Mouse (Mus musculus): ENCODE data around the gene Gdf5. TPM values are rescaled to one million over a fixed set of nuclear protein-coding genes. Genes with fewer than 3 reads are reported as not detected.

Gene Gdf5
- polyA plus RNA-seq, 1 experiment from 2014 or later = 3.3 TPM

DNA sequence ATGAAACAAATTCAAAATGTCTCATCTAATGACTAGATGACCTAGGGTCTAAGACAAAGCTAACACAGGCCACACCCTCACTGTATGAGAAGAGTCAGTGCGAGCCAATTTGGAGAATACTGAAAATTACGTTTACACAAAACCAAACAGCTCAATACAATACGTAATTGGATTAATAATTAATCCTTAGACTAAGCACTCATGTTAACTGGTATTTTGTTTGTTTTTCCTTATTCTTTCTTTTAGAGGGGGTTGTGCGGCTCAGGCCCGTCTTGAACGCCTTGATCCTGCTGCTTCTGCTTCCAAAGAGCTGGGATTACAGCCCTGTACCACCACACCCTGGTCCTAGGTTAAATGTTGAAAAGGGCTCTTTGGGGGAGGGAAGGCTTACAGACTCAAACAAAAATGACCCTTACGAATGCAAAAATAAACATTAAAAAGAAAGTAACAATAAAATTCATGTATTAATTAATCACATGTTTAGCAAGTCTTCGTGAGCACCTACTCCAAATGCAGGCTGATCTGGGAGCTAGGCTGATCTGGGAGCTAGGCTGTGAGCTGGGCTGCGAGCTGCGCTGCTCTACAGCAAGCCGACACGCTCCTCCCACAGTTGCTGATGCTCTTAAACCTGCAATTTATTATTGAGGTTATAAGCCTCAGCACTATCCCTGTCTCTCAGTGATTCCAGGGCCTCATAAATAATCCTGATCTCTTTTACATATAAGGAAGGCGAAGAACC lies 50.7 kb downstream of the Gdf5 start:
- Histone ChIP-seq H3K9me3 (ENCODE audit: control insufficient read depth, low read length) (no peaks in the 10 kb centered on the region), H3K4me1 (ENCODE audit: control insufficient read depth, insufficient read depth, low read length) (no peaks in the 10 kb centered on the region), H3K4me2 (ENCODE audit: low read depth, low read length) (no peak overlapping the region), H3K36me3 (ENCODE audit: control insufficient read depth, insufficient read depth, low read length) (peaks cover 45% of the 10 kb centered on the region), H3K4me3 (ENCODE audit: low read depth, low read length) (no peak overlapping the region), H3K9ac (ENCODE audit: low read depth, low read length) (no peak overlapping the region), H3K27ac (replicated peaks; ENCODE audit: low read depth, low read length) (no peak overlapping the region), H3K27me3 (replicated peaks; ENCODE audit: control insufficient read depth, insufficient read depth, low read length) (no peaks in the 10 kb centered on the region)
- WGBS = 93% methylated on average over 13 of the region's 13 CpGs
- no peak for ATAC-seq (ENCODE audit: low read depth)
- no peak for DNase-seq (ENCODE audit: low spot score)

Other genes with a start within 250 kb of the Gdf5 start
- gene Edem2, start 215.9 kb downstream of the Gdf5 start, polyA plus RNA-seq (2014; fragmentation: Nextera tagmentation; extraction: Ambion mirVana) = 34.0 and 35.2 TPM in 2 replicates
- gene Gm17581, start 209.5 kb downstream of the Gdf5 start, polyA plus RNA-seq (2014; fragmentation: Nextera tagmentation; extraction: Ambion mirVana) = not detected in 2 replicates
- gene Procr, start 194.2 kb downstream of the Gdf5 start, polyA plus RNA-seq (2014; fragmentation: Nextera tagmentation; extraction: Ambion mirVana) = 8.1 and 9.1 TPM in 2 replicates
- 0.51 TPM in 2 replicates for gene Mmp24, start 170.0 kb downstream of the Gdf5 start, polyA plus RNA-seq (2014; fragmentation: Nextera tagmentation; extraction: Ambion mirVana)
- 10.8 and 12.2 TPM in 2 replicates for gene BC029722, start 125.9 kb downstream of the Gdf5 start, polyA plus RNA-seq (2014; fragmentation: Nextera tagmentation; extraction: Ambion mirVana)
- 151 and 162 TPM in 2 replicates for gene Eif6, start 118.4 kb downstream of the Gdf5 start, polyA plus RNA-seq (2014; fragmentation: Nextera tagmentation; extraction: Ambion mirVana)
- gene Fam83c, start 110.5 kb downstream of the Gdf5 start, polyA plus RNA-seq (2014; fragmentation: Nextera tagmentation; extraction: Ambion mirVana) = 0.74 and 1.1 TPM in 2 replicates
- gene Uqcc1, start 15.1 kb downstream of the Gdf5 start, polyA plus RNA-seq (2014; fragmentation: Nextera tagmentation; extraction: Ambion mirVana) = 58.3 and 65.9 TPM in 2 replicates
- gene Gm15557, start 4.6 kb downstream of the Gdf5 start, polyA plus RNA-seq (2014; fragmentation: Nextera tagmentation; extraction: Ambion mirVana) = not detected in 2 replicates
- 17.6 TPM in 2 replicates for gene Cep250, start 11.1 kb upstream of the Gdf5 start, polyA plus RNA-seq (2014; fragmentation: Nextera tagmentation; extraction: Ambion mirVana)
- gene 6430550D23Rik, start 62.6 kb upstream of the Gdf5 start, polyA plus RNA-seq (2014; fragmentation: Nextera tagmentation; extraction: Ambion mirVana) = 0.90 and 1.4 TPM in 2 replicates
- 235 and 269 TPM in 2 replicates for gene Ergic3, start 62.7 kb upstream of the Gdf5 start, polyA plus RNA-seq (2014; fragmentation: Nextera tagmentation; extraction: Ambion mirVana)
- gene Fer1l4, start 107.6 kb upstream of the Gdf5 start, polyA plus RNA-seq (2014; fragmentation: Nextera tagmentation; extraction: Ambion mirVana) = not detected in 2 replicates
- gene Spag4, start 119.8 kb upstream of the Gdf5 start, polyA plus RNA-seq (2014; fragmentation: Nextera tagmentation; extraction: Ambion mirVana) = 2.3 and 3.1 TPM in 2 replicates
- gene Cpne1, start 166.6 kb upstream of the Gdf5 start, polyA plus RNA-seq (2014; fragmentation: Nextera tagmentation; extraction: Ambion mirVana) = 34.3 and 35.4 TPM in 2 replicates
- 26.2 and 27.7 TPM in 2 replicates for gene Rbm12, start 166.6 kb upstream of the Gdf5 start, polyA plus RNA-seq (2014; fragmentation: Nextera tagmentation; extraction: Ambion mirVana)
- 10.6 and 15.7 TPM in 2 replicates for gene Gm28036, start 181.7 kb upstream of the Gdf5 start, polyA plus RNA-seq (2014; fragmentation: Nextera tagmentation; extraction: Ambion mirVana)
- 411 and 416 TPM in 2 replicates for gene Romo1, start 198.7 kb upstream of the Gdf5 start, polyA plus RNA-seq (2014; fragmentation: Nextera tagmentation; extraction: Ambion mirVana)
- 36.0 and 40.8 TPM in 2 replicates for gene Nfs1, start 198.8 kb upstream of the Gdf5 start, polyA plus RNA-seq (2014; fragmentation: Nextera tagmentation; extraction: Ambion mirVana)
- 561 and 619 TPM in 2 replicates for gene Rbm39, start 234.9 kb upstream of the Gdf5 start, polyA plus RNA-seq (2014; fragmentation: Nextera tagmentation; extraction: Ambion mirVana)

All from embryonic facial prominence, embryonic 14.5 days (tissue).